Mouse (Mus musculus) induced T-regulatory cell, adult 2 months (primary cell): Measurements from ENCODE around the gene Ube2ql1.

ENCODE experiments used
- DNase-seq: peaks from one replicate; pipeline ENCODE4 v3.0.0-alpha.2; 2012; ENCODE audit warnings: low read depth

Gene Ube2ql1

GRCm38 (mm10) chr13:69739759-69740135 lies at the start of gene Ube2ql1:
Gene Ube2ql1, minus strand, starts transcription at chr13:69739889.
- DNase-seq = peak; percentile 53

- no peak for DNase-seq
These were observed 49.0 kb upstream of the Ube2ql1 start for GRCm38 (mm10) chr13:69788704-69789103.

GRCm38 (mm10) chr13:69778221-69778620 lies 38.5 kb upstream of the Ube2ql1 start:
- DNase-seq = no peak

- DNase-seq = no peak
These were observed 32.7 kb upstream of the Ube2ql1 start for GRCm38 (mm10) chr13:69772358-69772757.

- DNase-seq = no peak
These were observed 31.1 kb upstream of the Ube2ql1 start for GRCm38 (mm10) chr13:69770538-69771456.

GRCm38 (mm10) chr13:69768152-69768551 lies 28.5 kb upstream of the Ube2ql1 start:
- no peak for DNase-seq

GRCm38 (mm10) chr13:69764646-69765045 lies 25.0 kb upstream of the Ube2ql1 start:
- no peak for DNase-seq

GRCm38 (mm10) chr13:69761393-69761792 lies 21.7 kb upstream of the Ube2ql1 start:
- no peak for DNase-seq

- DNase-seq = no peak
These were observed 19.3 kb upstream of the Ube2ql1 start for GRCm38 (mm10) chr13:69758979-69759378.

- DNase-seq = no peak
These were observed 13.2 kb upstream of the Ube2ql1 start for GRCm38 (mm10) chr13:69752875-69753274.

- DNase-seq = no peak
These were observed 11.8 kb upstream of the Ube2ql1 start for GRCm38 (mm10) chr13:69751510-69751909.

GRCm38 (mm10) chr13:69748756-69749155 lies 9.1 kb upstream of the Ube2ql1 start:
- DNase-seq = no peak

- no peak for DNase-seq
These were observed 919 bp upstream of the Ube2ql1 start for GRCm38 (mm10) chr13:69740331-69741285.

GRCm38 (mm10) chr13:69739091-69739758 lies 464 bp downstream of the Ube2ql1 start:
- peak; percentile 2 for DNase-seq

- peak; percentile 3 for DNase-seq
These were observed 1.2 kb downstream of the Ube2ql1 start for GRCm38 (mm10) chr13:69738461-69738971.

- DNase-seq = no peak
These were observed 2.1 kb downstream of the Ube2ql1 start for GRCm38 (mm10) chr13:69737444-69738185.

- DNase-seq = no peak
These were observed 7.1 kb downstream of the Ube2ql1 start for GRCm38 (mm10) chr13:69732636-69733035.

- no peak for DNase-seq
These were observed 14.3 kb downstream of the Ube2ql1 start for GRCm38 (mm10) chr13:69725376-69725775.

- no peak for DNase-seq
These were observed 18.5 kb downstream of the Ube2ql1 start for GRCm38 (mm10) chr13:69721141-69721540.

GRCm38 (mm10) chr13:69717860-69718598 lies 21.7 kb downstream of the Ube2ql1 start:
- DNase-seq = no peak
